Mouse (Mus musculus): ENCODE results near the gene Olfr1251. TPM values are rescaled to one million over a fixed set of nuclear protein-coding genes. Genes with fewer than 3 reads are reported as not detected.
"Not testable (repeated sequence)": the region's sequence is repeated elsewhere in the genome, so short reads cannot be mapped to it uniquely, and the experiment has no call there.

Gene Olfr1251
- total RNA-seq (2015; ENCODE audit: low replicate concordance) (not detected in 2 replicates), total RNA-seq (2017; ENCODE audit: low replicate concordance) (not detected in 2 replicates)

- ATAC-seq (replicated peaks; ENCODE audit: low FRiP score, poor library complexity, severe bottlenecking), result no peak
Observed at GRCm38 (mm10) chr2:89671836-89672235, at the start of gene Olfr1251. Gene Olfr1251 (minus strand): TSS chr2:89671936.

- no peak for ATAC-seq (replicated peaks; ENCODE audit: low FRiP score, poor library complexity, severe bottlenecking)
Observed at GRCm38 (mm10) chr2:89691980-89692379, 20.2 kb upstream of the Olfr1251 start.

DNA sequence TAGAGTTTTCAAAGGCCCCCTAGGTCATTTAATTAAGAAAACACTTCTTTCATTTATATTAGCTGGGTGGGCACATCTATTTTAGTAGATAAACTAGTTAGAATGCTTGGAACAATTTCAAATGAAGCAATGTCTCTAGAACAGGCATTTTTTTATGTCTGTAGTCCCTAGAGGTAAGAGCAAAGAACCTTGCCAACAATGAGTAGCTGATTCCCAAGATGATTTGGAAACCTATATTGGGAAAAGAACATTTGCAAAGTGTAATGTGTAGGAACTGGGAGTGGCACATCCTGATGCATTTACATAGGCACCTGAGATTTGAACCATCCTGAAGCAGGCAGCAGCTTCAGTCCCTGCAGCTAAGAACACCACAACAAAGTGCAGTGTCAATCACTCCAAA lies 10.4 kb downstream of the Olfr1251 start, which contains the start of gene Olfr1250:
Gene Olfr1250 (minus strand): TSS at position 101 of the 400 bp plus-strand sequence.
- ATAC-seq (replicated peaks; ENCODE audit: low FRiP score, poor library complexity, severe bottlenecking), result no peak

DNA sequence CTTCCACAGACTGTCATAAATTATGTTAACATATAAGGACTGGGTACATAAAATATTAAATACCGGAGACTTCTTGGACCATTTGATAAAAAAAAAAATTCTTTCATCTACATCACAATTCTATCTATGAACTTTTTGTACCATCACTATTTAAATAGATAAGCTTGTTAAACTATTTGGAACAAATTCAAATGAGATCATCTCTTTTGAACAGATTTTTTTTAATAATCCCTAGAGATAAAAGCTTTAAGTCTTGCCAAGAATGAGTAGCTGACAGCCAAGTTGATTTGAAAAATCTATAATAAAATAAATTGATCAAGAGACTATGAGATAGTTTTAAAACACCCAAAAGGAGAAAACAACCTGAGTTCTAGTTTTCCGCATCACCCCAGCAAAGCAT lies 36.9 kb downstream of the Olfr1251 start, which contains the start of gene Olfr1249:
Gene Olfr1249 (minus strand): TSS at position 101 of the 400 bp plus-strand sequence.
- no peak for ATAC-seq (replicated peaks; ENCODE audit: low FRiP score, poor library complexity, severe bottlenecking)

- ATAC-seq (replicated peaks; ENCODE audit: low FRiP score, poor library complexity, severe bottlenecking), result not testable (repeated sequence)
Observed at GRCm38 (mm10) chr2:89618145-89618544, 53.6 kb downstream of the Olfr1251 start, which contains the start of gene Olfr1248. Gene Olfr1248 (minus strand): TSS chr2:89618245.

Other genes starting within 250 kb of the Olfr1251 start
- gene Olfr1240, start 228.9 kb downstream of the Olfr1251 start, total RNA-seq (2015; ENCODE audit: low replicate concordance), result not detected in 2 replicates
- gene Olfr1240, start 228.9 kb downstream of the Olfr1251 start, total RNA-seq (2017; ENCODE audit: low replicate concordance), result not detected in 2 replicates
- gene Olfr1241, start 184.8 kb downstream of the Olfr1251 start, total RNA-seq (2015; ENCODE audit: low replicate concordance), result not detected in 2 replicates
- not detected in 2 replicates for gene Olfr1241, start 184.8 kb downstream of the Olfr1251 start, total RNA-seq (2017; ENCODE audit: low replicate concordance)
- gene Olfr1242, start 173.6 kb downstream of the Olfr1251 start, total RNA-seq (2015; ENCODE audit: low replicate concordance), result not detected in 2 replicates
- gene Olfr1242, start 173.6 kb downstream of the Olfr1251 start, total RNA-seq (2017; ENCODE audit: low replicate concordance), result not detected in 2 replicates
- not detected in 2 replicates for gene Olfr1243, start 140.4 kb downstream of the Olfr1251 start, total RNA-seq (2015; ENCODE audit: low replicate concordance)
- gene Olfr1243, start 140.4 kb downstream of the Olfr1251 start, total RNA-seq (2017; ENCODE audit: low replicate concordance), result not detected in 2 replicates
- not detected in 2 replicates for gene Olfr1245, start 93.5 kb downstream of the Olfr1251 start, total RNA-seq (2015; ENCODE audit: low replicate concordance)
- 2.1 TPM in 1 of 2 replicates, not detected in the other for gene Olfr1245, start 93.5 kb downstream of the Olfr1251 start, total RNA-seq (2017; ENCODE audit: low replicate concordance)
- not detected in 2 replicates for gene Olfr1246, start 78.8 kb downstream of the Olfr1251 start, total RNA-seq (2015; ENCODE audit: low replicate concordance)
- not detected in 2 replicates for gene Olfr1246, start 78.8 kb downstream of the Olfr1251 start, total RNA-seq (2017; ENCODE audit: low replicate concordance)
- not detected in 2 replicates for gene Olfr1247, start 57.8 kb downstream of the Olfr1251 start, total RNA-seq (2015; ENCODE audit: low replicate concordance)
- gene Olfr1247, start 57.8 kb downstream of the Olfr1251 start, total RNA-seq (2017; ENCODE audit: low replicate concordance), result not detected in 2 replicates
- gene Olfr1248, start 53.7 kb downstream of the Olfr1251 start, total RNA-seq (2015; ENCODE audit: low replicate concordance), result not detected in 2 replicates
- not detected in 2 replicates for gene Olfr1248, start 53.7 kb downstream of the Olfr1251 start, total RNA-seq (2017; ENCODE audit: low replicate concordance)
- gene Olfr1249, start 37.0 kb downstream of the Olfr1251 start, total RNA-seq (2015; ENCODE audit: low replicate concordance), result not detected in 2 replicates
- gene Olfr1249, start 37.0 kb downstream of the Olfr1251 start, total RNA-seq (2017; ENCODE audit: low replicate concordance), result not detected in 2 replicates
- gene Olfr1250, start 10.5 kb downstream of the Olfr1251 start, total RNA-seq (2015; ENCODE audit: low replicate concordance), result not detected in 2 replicates
- gene Olfr1250, start 10.5 kb downstream of the Olfr1251 start, total RNA-seq (2017; ENCODE audit: low replicate concordance), result not detected in 2 replicates
- not detected in 2 replicates for gene Olfr1252, start 53.1 kb upstream of the Olfr1251 start, total RNA-seq (2015; ENCODE audit: low replicate concordance)
- gene Olfr1252, start 53.1 kb upstream of the Olfr1251 start, total RNA-seq (2017; ENCODE audit: low replicate concordance), result not detected in 2 replicates
- gene Olfr1253, start 85.2 kb upstream of the Olfr1251 start, total RNA-seq (2015; ENCODE audit: low replicate concordance), result not detected in 2 replicates
- 0.42 TPM in 1 of 2 replicates, not detected in the other for gene Olfr1253, start 85.2 kb upstream of the Olfr1251 start, total RNA-seq (2017; ENCODE audit: low replicate concordance)
- not detected in 2 replicates for gene Olfr1254, start 121.7 kb upstream of the Olfr1251 start, total RNA-seq (2015; ENCODE audit: low replicate concordance)
- gene Olfr1254, start 121.7 kb upstream of the Olfr1251 start, total RNA-seq (2017; ENCODE audit: low replicate concordance), result not detected in 2 replicates
- not detected in 2 replicates for gene Olfr1255, start 140.1 kb upstream of the Olfr1251 start, total RNA-seq (2015; ENCODE audit: low replicate concordance)
- not detected in 2 replicates for gene Olfr1255, start 140.1 kb upstream of the Olfr1251 start, total RNA-seq (2017; ENCODE audit: low replicate concordance)
- not detected in 2 replicates for gene Olfr1256, start 169.6 kb upstream of the Olfr1251 start, total RNA-seq (2015; ENCODE audit: low replicate concordance)
- gene Olfr1256, start 169.6 kb upstream of the Olfr1251 start, total RNA-seq (2017; ENCODE audit: low replicate concordance), result not detected in 2 replicates
- not detected in 2 replicates for gene Olfr48, start 176.3 kb upstream of the Olfr1251 start, total RNA-seq (2015; ENCODE audit: low replicate concordance)
- gene Olfr48, start 176.3 kb upstream of the Olfr1251 start, total RNA-seq (2017; ENCODE audit: low replicate concordance), result not detected in 2 replicates
- gene Olfr1257, start 206.5 kb upstream of the Olfr1251 start, total RNA-seq (2015; ENCODE audit: low replicate concordance), result not detected in 2 replicates
- gene Olfr1257, start 206.5 kb upstream of the Olfr1251 start, total RNA-seq (2017; ENCODE audit: low replicate concordance), result not detected in 2 replicates